Mouse (Mus musculus) heart, embryonic 10.5 days (tissue): ENCODE measurements around the gene Kcna5. TPM values are rescaled to one million over a fixed set of nuclear protein-coding genes. Genes with fewer than 3 reads are reported as not detected.

Experiments
- DNase-seq: peaks from one replicate; pipeline ENCODE4 v3.0.0-alpha.2; 2017; ENCODE audit warnings: low spot score
- H3K27ac ChIP-seq: fragments of 300-500 bp; sonication (generic); 2 replicates; pipeline ENCODE4 v1.5.1; 2016; ENCODE audit warnings: mild to moderate bottlenecking
- H3K27me3 ChIP-seq: fragments of 300-500 bp; sonication (generic); 2 replicates; pipeline ENCODE4 v1.6.1; 2016; ENCODE audit warnings: mild to moderate bottlenecking; ENCODE audit not compliant: poor library complexity, insufficient read depth, severe bottlenecking
- H3K36me3 ChIP-seq: fragments of 300-500 bp; sonication (generic); 2 replicates; pipeline ENCODE4 v1.6.1; 2016; ENCODE audit warnings: mild to moderate bottlenecking, moderate library complexity
- H3K4me1 ChIP-seq: fragments of 300-500 bp; sonication (generic); 2 replicates; pipeline ENCODE4 v1.6.1; 2016; ENCODE audit warnings: mild to moderate bottlenecking
- H3K4me3 ChIP-seq: fragments of 300-500 bp; sonication (generic); 2 replicates; pipeline ENCODE4 v1.5.1; 2016; ENCODE audit warnings: mild to moderate bottlenecking, moderate library complexity
- H3K9me3 ChIP-seq: fragments of 300-500 bp; sonication (generic); 2 replicates; pipeline ENCODE4 v1.6.1; 2016; ENCODE audit warnings: mild to moderate bottlenecking, moderate library complexity
- WGBS: fragments of 180-500 bp; shearing (Covaris S2); methylation state at CpG from one replicate; pipeline ENCODE4 v1.1.7; 2016; 5-methylcytosine and 5-hydroxymethylcytosine counted together
- polyA plus RNA-seq: library from polyadenylated mRNA; unstranded; fragments of >200 nt; fragmentation: Nextera tagmentation; extraction: Ambion mirVana; gene quantifications from 2 replicates; pipeline ENCODE4 v1.2.1, GENCODE M21; 2016

Kcna5 gene
- 9.3 and 12.8 TPM in 2 replicates for polyA plus RNA-seq

DNA sequence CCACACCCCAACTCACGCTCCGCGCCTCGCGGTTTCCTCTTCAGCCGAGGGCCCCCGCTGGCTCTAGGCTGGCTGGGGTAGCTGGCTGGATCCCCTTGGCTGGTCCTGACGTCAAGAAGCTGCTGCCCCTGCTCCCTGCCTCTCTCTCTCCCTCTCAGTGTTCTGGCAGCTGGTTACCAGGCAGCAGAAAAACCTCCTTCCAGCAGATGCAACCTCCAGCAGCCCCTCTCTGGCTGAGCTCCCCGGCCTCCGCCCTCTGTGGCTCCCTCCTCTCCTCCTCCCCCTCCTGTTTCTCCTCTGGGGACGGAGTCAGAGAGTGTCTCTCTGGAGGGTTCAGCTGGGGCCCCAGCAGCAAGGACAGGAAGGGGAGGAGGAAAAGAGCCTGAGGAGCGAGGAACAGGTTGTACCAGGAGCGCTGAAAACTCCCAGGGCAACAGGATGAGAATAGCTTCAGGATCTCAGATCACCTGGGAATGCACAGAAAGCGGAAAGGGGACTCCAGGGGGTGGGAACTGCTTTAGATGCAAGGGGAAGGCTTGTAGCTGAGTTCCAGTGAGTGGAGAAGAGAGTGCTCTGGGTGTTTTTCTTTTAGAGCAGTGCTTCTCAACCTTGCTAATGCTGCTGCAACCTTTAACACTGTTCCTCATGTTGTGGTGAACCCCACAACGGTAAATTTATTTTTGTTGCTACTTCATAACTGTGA lies at the start of gene Kcna5:
Kcna5 (minus strand) TSS at position 205 of the 703 bp plus-strand sequence.
- peaks cover 56% of the 10 kb centered on the region for H3K4me1 ChIP-seq
- peak within 1 kb of the TSS; percentile 60 for H3K4me3 ChIP-seq
- no peaks in the 10 kb centered on the region for H3K9me3 ChIP-seq
- H3K27me3 ChIP-seq, result peaks cover 26% of the 10 kb centered on the region
- DNase-seq, result peak; percentile 87
- peak within 1 kb of the TSS; percentile 87 for H3K27ac ChIP-seq
- no peaks in the 10 kb centered on the region for H3K36me3 ChIP-seq
- under 1% methylated on average over 15 of the region's 15 CpGs for WGBS

GRCm38 (mm10) chr6:126583075-126583474 lies 47.9 kb upstream of the Kcna5 start:
- peaks cover 16% of the 10 kb centered on the region; the same call in 1 of the 2 replicates for H3K27me3 ChIP-seq
- H3K9me3 ChIP-seq, result no peaks in the 10 kb centered on the region
- WGBS, result 60% methylated on average over 7 of the region's 7 CpGs
- no peaks in the 10 kb centered on the region for H3K4me1 ChIP-seq
- H3K36me3 ChIP-seq, result no peaks in the 10 kb centered on the region
- no peak for DNase-seq
- no peak overlapping the region for H3K27ac ChIP-seq
- H3K4me3 ChIP-seq, result no peak overlapping the region

- no peak overlapping the region for H3K27ac ChIP-seq
- DNase-seq, result no peak
- H3K4me1 ChIP-seq, result no peaks in the 10 kb centered on the region
- 76% methylated on average over 8 of the region's 8 CpGs for WGBS
- no peaks in the 10 kb centered on the region for H3K9me3 ChIP-seq
- peaks cover 16% of the 10 kb centered on the region; the same call in 1 of the 2 replicates for H3K27me3 ChIP-seq
- H3K36me3 ChIP-seq, result no peaks in the 10 kb centered on the region
- H3K4me3 ChIP-seq, result no peak overlapping the region
Observed at GRCm38 (mm10) chr6:126581632-126582031, 46.4 kb upstream of the Kcna5 start.

GRCm38 (mm10) chr6:126580571-126580970 lies 45.4 kb upstream of the Kcna5 start:
- Histone ChIP-seq H3K9me3 (no peaks in the 10 kb centered on the region), H3K27ac (no peak overlapping the region), H3K27me3 (peaks cover 11% of the 10 kb centered on the region; the same call in 1 of the 2 replicates), H3K4me3 (no peak overlapping the region), H3K4me1 (no peaks in the 10 kb centered on the region), H3K36me3 (no peaks in the 10 kb centered on the region)
- DNase-seq, result no peak
- WGBS, result 71% methylated on average over 3 of the region's 3 CpGs

DNA sequence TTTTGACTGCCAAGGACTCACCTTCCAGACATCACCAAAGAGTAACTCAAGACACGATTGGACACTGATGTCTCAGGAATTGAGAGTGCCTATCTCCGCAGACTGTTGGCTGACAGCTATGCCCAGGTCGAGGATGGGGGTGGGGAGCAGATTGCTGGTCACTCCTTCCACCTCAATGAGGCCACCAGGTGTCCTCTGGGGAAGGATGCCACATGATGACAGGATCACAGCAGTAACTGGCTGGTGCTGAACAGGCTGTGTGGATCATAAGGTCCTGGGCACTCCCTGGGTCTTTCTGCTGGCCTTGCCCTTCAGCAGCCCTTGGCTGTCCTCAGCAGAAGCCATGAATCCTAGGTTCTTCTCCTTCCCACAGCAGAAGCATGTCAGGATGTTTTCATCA lies 42.2 kb upstream of the Kcna5 start:
- DNase-seq, result no peak
- Histone ChIP-seq H3K4me1 (no peaks in the 10 kb centered on the region), H3K4me3 (no peak overlapping the region), H3K9me3 (no peaks in the 10 kb centered on the region), H3K36me3 (no peaks in the 10 kb centered on the region), H3K27me3 (peaks cover 7% of the 10 kb centered on the region; the same call in 1 of the 2 replicates), H3K27ac (no peak overlapping the region)
- WGBS, result 68% methylated on average over 3 of the region's 3 CpGs

GRCm38 (mm10) chr6:126576566-126576965 lies 41.4 kb upstream of the Kcna5 start:
- no peak overlapping the region for H3K4me3 ChIP-seq
- no peaks in the 10 kb centered on the region for H3K4me1 ChIP-seq
- H3K36me3 ChIP-seq, result no peaks in the 10 kb centered on the region
- H3K27ac ChIP-seq, result no peak overlapping the region
- 86% methylated on average over 1 of the region's 1 CpGs for WGBS
- peaks cover 3% of the 10 kb centered on the region; the same call in 1 of the 2 replicates for H3K27me3 ChIP-seq
- no peak for DNase-seq
- H3K9me3 ChIP-seq, result no peaks in the 10 kb centered on the region

DNA sequence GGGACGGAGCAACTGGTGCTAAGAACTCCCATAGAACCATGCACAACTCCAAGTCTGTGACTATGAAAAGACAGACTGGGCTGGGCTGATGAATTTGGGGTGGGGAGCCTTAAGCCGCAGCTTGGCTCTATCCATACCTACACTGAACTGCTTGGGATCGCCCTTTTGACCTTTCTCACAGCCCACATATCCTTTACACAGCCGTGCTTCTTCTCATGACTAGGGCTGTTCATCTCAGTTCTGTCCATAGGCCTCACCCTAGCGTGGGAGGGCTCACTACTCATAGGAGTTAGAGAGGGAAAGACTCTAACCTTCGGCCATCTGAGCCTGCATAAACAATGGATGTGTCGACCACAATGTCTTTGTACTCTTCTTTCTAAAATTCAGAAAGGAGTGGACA lies 39.6 kb upstream of the Kcna5 start:
- DNase-seq, result no peak
- no peaks in the 10 kb centered on the region for H3K4me1 ChIP-seq
- no peak overlapping the region for H3K4me3 ChIP-seq
- H3K27me3 ChIP-seq, result no peaks in the 10 kb centered on the region
- no peaks in the 10 kb centered on the region for H3K9me3 ChIP-seq
- H3K36me3 ChIP-seq, result no peaks in the 10 kb centered on the region
- no peak overlapping the region for H3K27ac ChIP-seq
- WGBS, result 82% methylated on average over 7 of the region's 7 CpGs

DNA sequence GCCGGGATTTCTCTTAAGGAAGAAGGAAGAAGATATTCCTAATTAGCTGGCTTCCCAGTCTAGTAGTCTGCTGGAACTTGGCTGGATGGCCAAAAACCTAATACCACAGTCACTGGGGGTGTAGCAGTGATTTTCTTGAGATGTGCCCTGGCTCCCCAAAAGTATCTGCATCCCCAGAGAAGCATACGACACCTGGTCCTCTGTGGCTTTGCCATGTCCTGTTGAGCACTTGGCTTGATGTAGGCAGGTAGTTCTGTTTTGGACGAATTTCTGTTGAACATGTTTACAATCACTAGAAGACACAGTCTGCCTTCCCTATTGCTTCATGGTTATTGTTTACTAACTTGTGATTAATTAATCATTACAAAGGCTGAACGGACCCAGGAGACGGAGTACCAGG lies 37.8 kb upstream of the Kcna5 start:
- no peak overlapping the region for H3K27ac ChIP-seq
- no peak overlapping the region for H3K4me3 ChIP-seq
- DNase-seq, result no peak
- no peaks in the 10 kb centered on the region for H3K9me3 ChIP-seq
- H3K27me3 ChIP-seq, result no peaks in the 10 kb centered on the region
- no peaks in the 10 kb centered on the region for H3K4me1 ChIP-seq
- WGBS, result 78% methylated on average over 5 of the region's 5 CpGs
- H3K36me3 ChIP-seq, result no peaks in the 10 kb centered on the region

GRCm38 (mm10) chr6:126569809-126570208 lies 34.6 kb upstream of the Kcna5 start:
- H3K36me3 ChIP-seq, result no peaks in the 10 kb centered on the region
- H3K27ac ChIP-seq, result no peak overlapping the region
- H3K27me3 ChIP-seq, result no peaks in the 10 kb centered on the region
- 54% methylated on average over 7 of the region's 7 CpGs for WGBS
- H3K9me3 ChIP-seq, result no peaks in the 10 kb centered on the region
- H3K4me3 ChIP-seq, result no peak overlapping the region
- DNase-seq, result no peak
- H3K4me1 ChIP-seq, result peaks cover 12% of the 10 kb centered on the region; the same call in 1 of the 2 replicates

- no peak for DNase-seq
- H3K27ac ChIP-seq, result no peak overlapping the region
- no peaks in the 10 kb centered on the region for H3K27me3 ChIP-seq
- H3K36me3 ChIP-seq, result no peaks in the 10 kb centered on the region
- 78% methylated on average over 14 of the region's 14 CpGs for WGBS
- H3K4me1 ChIP-seq, result peaks cover 13% of the 10 kb centered on the region; the same call in 1 of the 2 replicates
- H3K4me3 ChIP-seq, result no peak overlapping the region
- no peaks in the 10 kb centered on the region for H3K9me3 ChIP-seq
Observed at GRCm38 (mm10) chr6:126568046-126568830, 33.0 kb upstream of the Kcna5 start.

DNA sequence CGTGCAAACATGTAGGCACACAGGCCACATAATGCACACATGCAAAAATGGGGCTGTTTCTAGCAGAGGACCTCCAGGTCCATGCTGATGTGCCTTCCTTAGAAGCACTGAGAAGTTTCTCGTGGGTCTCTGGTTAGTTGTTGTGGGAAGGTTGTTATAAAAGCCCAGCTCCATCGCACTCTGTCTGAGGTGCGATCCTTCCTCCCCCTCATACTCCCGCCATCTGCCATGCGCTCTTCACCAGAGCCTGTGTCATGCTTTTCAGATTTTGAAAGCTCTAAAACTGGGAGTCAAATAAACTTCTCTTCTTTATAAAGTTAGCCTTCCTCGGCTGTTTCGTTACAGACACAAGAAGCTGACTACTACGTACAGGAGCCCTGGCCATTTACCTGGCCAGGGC lies 32.1 kb upstream of the Kcna5 start:
- Histone ChIP-seq H3K27ac (no peak overlapping the region), H3K36me3 (no peaks in the 10 kb centered on the region), H3K4me3 (no peak overlapping the region), H3K4me1 (peaks cover 13% of the 10 kb centered on the region; the same call in 1 of the 2 replicates), H3K9me3 (no peaks in the 10 kb centered on the region), H3K27me3 (no peaks in the 10 kb centered on the region)
- WGBS, result 89% methylated on average over 9 of the region's 9 CpGs
- DNase-seq, result no peak

DNA sequence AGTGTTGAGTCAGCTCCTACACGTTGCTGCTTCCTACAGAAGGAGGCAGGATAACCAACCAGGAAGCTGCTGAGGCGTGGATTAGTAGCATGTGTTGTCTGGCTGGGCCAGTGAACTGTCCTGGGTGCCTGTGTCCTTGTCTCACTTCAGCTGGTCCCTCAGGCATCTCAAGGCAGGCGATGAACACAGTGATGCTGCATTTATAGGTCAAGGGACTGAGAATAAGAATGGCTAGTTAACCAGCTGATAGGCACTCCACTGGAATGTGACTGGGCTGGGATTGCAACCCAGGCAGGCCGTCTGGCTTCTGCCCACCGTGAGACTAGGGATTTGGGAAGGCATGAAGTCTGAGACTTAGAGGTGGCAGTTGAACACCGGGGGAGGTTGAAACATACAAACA lies 29.2 kb upstream of the Kcna5 start:
- H3K4me1 ChIP-seq, result peaks cover 23% of the 10 kb centered on the region
- no peaks in the 10 kb centered on the region for H3K9me3 ChIP-seq
- no peak overlapping the region for H3K27ac ChIP-seq
- H3K36me3 ChIP-seq, result no peaks in the 10 kb centered on the region
- 59% methylated on average over 6 of the region's 6 CpGs for WGBS
- no peak overlapping the region for H3K4me3 ChIP-seq
- no peak for DNase-seq
- no peaks in the 10 kb centered on the region for H3K27me3 ChIP-seq

DNA sequence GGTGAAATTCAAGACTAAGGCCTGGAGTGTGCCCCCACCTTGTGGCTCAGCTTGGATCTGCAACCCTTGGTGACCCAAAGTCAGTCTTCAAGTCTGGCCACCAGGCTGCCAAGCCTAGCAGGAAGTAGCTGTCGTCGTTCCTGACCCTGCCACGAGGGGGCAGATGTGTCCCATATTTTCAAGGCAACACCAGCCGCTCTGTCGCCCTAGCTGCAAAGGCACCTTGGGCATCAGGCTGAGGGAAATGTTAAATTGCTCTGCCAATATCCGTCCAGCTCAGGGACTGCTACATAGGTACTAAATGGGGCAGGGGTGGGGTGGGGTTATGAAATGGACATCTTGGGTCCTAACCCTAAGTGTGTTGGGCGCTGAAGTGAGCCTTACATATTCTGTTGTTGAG lies 28.7 kb upstream of the Kcna5 start:
- H3K4me3 ChIP-seq, result no peak overlapping the region
- peaks cover 23% of the 10 kb centered on the region for H3K4me1 ChIP-seq
- no peaks in the 10 kb centered on the region for H3K9me3 ChIP-seq
- no peak overlapping the region for H3K27ac ChIP-seq
- H3K36me3 ChIP-seq, result no peaks in the 10 kb centered on the region
- peak; percentile 92 for DNase-seq
- 15% methylated on average over 7 of the region's 7 CpGs for WGBS
- H3K27me3 ChIP-seq, result no peaks in the 10 kb centered on the region
